Comparison of ENCODE assay signal across 7 mouse cellular contexts in the genomic region with DNA sequence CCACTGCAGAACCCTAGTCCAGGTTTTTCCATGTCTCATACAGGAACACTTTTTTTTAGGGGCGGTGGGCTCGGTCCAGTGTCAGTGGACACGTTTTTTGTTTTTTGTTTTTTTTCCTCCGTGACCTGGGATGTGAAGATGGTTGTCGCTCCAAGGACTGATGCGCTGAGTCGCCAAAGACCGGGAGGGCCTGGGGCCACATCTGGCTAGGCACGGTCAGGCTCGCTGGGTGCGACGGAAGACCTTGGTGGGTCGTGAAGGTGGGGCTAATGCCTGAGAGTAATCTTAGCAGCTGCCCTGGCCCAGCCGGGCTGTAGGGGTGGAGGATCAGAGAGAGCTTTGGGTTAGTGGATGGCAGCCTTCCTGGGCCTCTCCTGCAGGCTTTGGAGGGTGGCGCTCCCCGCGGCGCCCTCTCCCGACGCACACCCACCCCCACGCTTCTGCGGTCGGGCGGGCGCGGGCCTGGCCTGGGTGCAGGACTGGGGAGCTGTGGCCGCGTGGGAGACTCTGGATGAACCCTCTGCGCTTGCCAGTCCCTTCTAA. TPM values are rescaled to one million over a fixed set of nuclear protein-coding genes. Genes with fewer than 3 reads are reported as not detected.
A peak's percentile ranks its signal among the peaks of the same experiment; 100 is the strongest.
DNase-seq lines count a peak whose midpoint lies in the region; ATAC-seq lines count a peak whose summit lies in the region.

No protein-coding gene starts in this region.

- under 1% methylated on average over 25 of the region's 29 CpGs for whole genome bisulfite sequencing in forebrain, embryonic 12.5 days
- under 1% methylated on average over 29 of the region's 29 CpGs for WGBS in stomach, embryonic 14.5 days

- peak overlapping the region; percentile 94 for H3K4me3 ChIP-seq in forebrain, embryonic 12.5 days (replicated peaks)
- peak overlapping the region; percentile 87 for H3K4me3 ChIP-seq in stomach, embryonic 14.5 days (ENCODE audit: low read depth, low read length)

- H3K36me3 ChIP-seq in forebrain, embryonic 12.5 days (replicated peaks) = peaks cover 6% of the 10 kb centered on the region
- 0 out of 2 replicates have a peak, but pooled peaks cover 3% of the 10 kb centered on the region for H3K36me3 ChIP-seq in stomach, embryonic 14.5 days (ENCODE audit: control insufficient read depth, insufficient read depth, low read length)

- peak; percentile 2; the same call in 1 of the 2 replicates for ATAC-seq in forebrain, embryonic 12.5 days (ENCODE audit: low FRiP score)
- ATAC-seq in stomach, embryonic 14.5 days (ENCODE audit: insufficient number of reproducible peaks, insufficient read depth, low FRiP score, low read depth) = no peak

- peak overlapping the region; percentile 99 for H3K4me2 ChIP-seq in forebrain, embryonic 12.5 days
- H3K4me2 ChIP-seq in stomach, embryonic 14.5 days (replicated peaks; ENCODE audit: low read depth, low read length) = peak overlapping the region; percentile 88

- H3K4me1 ChIP-seq in forebrain, embryonic 12.5 days = peaks cover 52% of the 10 kb centered on the region
- H3K4me1 ChIP-seq in stomach, embryonic 14.5 days (ENCODE audit: control insufficient read depth, insufficient read depth, low read length) = peaks cover 48% of the 10 kb centered on the region

- H3K9me3 ChIP-seq in forebrain, embryonic 12.5 days = no peaks in the 10 kb centered on the region
- H3K9me3 ChIP-seq in stomach, embryonic 14.5 days (ENCODE audit: control insufficient read depth, low read depth, low read length) = no peaks in the 10 kb centered on the region

- H3K27ac ChIP-seq in forebrain, embryonic 12.5 days = peak overlapping the region; percentile 97
- peak overlapping the region; percentile 89; the same call in 1 of the 2 replicates for H3K27ac ChIP-seq in stomach, embryonic 14.5 days (ENCODE audit: low read length)

- DNase-seq in 3134 (ENCODE audit: extremely low read depth, insufficient read length, low spot score) (peak; percentile 67), 3T3-L1 (ENCODE audit: low read depth, low spot score) (peak; percentile 56)
- DNase-seq in brain, adult 2 months (ENCODE audit: low read depth, low spot score) = peak; percentile 68
- peak; percentile 54 for DNase-seq in induced T-regulatory cell, adult 2 months (ENCODE audit: low read depth)
- DNase-seq in lung, postnatal 4 days = peak; percentile 45 to 54

- peaks cover 14% of the 10 kb centered on the region for H3K27me3 ChIP-seq in forebrain, embryonic 12.5 days
- no peaks in the 10 kb centered on the region for H3K27me3 ChIP-seq in stomach, embryonic 14.5 days (ENCODE audit: control insufficient read depth, insufficient read depth, low read length)

- peak overlapping the region; percentile 98 for H3K9ac ChIP-seq in forebrain, embryonic 12.5 days
- H3K9ac ChIP-seq in stomach, embryonic 14.5 days (replicated peaks; ENCODE audit: low read depth, low read length) = peak overlapping the region; percentile 96

RNA-seq across cellular contexts. Expression of gene Agap3, which starts 0.8 kb away (rescaled TPM):
- polyA plus RNA-seq in forebrain, embryonic 12.5 days (2016; fragmentation: Nextera tagmentation; extraction: Ambion mirVana) = 41.1 and 61.2 TPM in 2 replicates
- 25.3 and 25.6 TPM in 2 replicates for polyA plus RNA-seq in stomach, embryonic 14.5 days (2014; fragmentation: Nextera tagmentation; extraction: Ambion mirVana)

RNA-seq across cellular contexts. Expression of gene Tmub1, which starts 5.1 kb away (rescaled TPM):
- 28.6 and 30.7 TPM in 2 replicates for polyA plus RNA-seq in forebrain, embryonic 12.5 days (2016; fragmentation: Nextera tagmentation; extraction: Ambion mirVana)
- 25.5 and 27.6 TPM in 2 replicates for polyA plus RNA-seq in stomach, embryonic 14.5 days (2014; fragmentation: Nextera tagmentation; extraction: Ambion mirVana)

RNA-seq across cellular contexts. Expression of gene Fastk, which starts 7.7 kb away (rescaled TPM):
- polyA plus RNA-seq in forebrain, embryonic 12.5 days (2016; fragmentation: Nextera tagmentation; extraction: Ambion mirVana) = 97.1 and 102 TPM in 2 replicates
- 98.5 and 102 TPM in 2 replicates for polyA plus RNA-seq in stomach, embryonic 14.5 days (2014; fragmentation: Nextera tagmentation; extraction: Ambion mirVana)

RNA-seq across cellular contexts. Expression of gene Slc4a2, which starts 29.1 kb away (rescaled TPM):
- 28.9 and 29.8 TPM in 2 replicates for polyA plus RNA-seq in forebrain, embryonic 12.5 days (2016; fragmentation: Nextera tagmentation; extraction: Ambion mirVana)
- 30.6 and 32.2 TPM in 2 replicates for polyA plus RNA-seq in stomach, embryonic 14.5 days (2014; fragmentation: Nextera tagmentation; extraction: Ambion mirVana)

RNA-seq across cellular contexts. Expression of gene Cdk5, which starts 29.4 kb away (rescaled TPM):
- polyA plus RNA-seq in forebrain, embryonic 12.5 days (2016; fragmentation: Nextera tagmentation; extraction: Ambion mirVana) = 62.2 and 63.7 TPM in 2 replicates
- 46.4 and 47.7 TPM in 2 replicates for polyA plus RNA-seq in stomach, embryonic 14.5 days (2014; fragmentation: Nextera tagmentation; extraction: Ambion mirVana)
